In the genomic region with DNA sequence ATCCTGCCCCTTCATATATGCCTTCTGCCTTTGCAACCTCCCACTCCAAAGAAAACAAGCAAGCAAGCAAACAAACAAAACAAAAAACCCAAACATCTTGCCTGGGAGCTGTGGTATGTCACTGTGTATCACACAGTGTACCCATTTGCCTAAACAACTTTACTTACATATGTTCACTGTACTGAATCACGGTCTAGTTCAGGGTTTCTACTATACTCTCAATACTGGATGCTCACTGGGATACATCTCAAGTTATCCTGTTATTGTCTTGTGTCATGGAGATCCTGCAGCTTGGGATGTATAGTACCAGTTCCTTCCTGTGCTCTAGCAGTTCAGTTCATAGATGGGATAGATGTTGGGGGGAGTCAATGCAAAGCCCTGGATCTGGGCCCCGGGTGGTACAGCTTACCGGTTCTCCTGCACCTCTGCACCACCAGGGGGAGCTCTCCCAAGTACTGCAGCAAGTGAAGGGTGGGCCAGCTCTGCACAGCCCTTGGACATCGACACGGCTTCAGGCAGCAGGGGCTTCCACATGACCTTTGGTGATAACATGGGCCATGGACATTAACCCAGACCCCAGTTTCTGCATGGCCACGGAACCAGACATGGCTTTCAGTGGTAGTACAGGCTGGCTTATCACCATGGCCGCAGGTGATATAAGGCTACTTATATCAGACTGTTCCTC, we compare ENCODE assay signal across 8 mouse cellular contexts. TPM values are rescaled to one million over a fixed set of nuclear protein-coding genes. Genes with fewer than 3 reads are reported as not detected.
DNase-seq lines count a peak whose midpoint lies in the region; ATAC-seq and TF ChIP-seq lines count a peak whose summit lies in the region.

No protein-coding gene starts in this region.

- H3K9ac ChIP-seq in MEL (ENCODE audit: control insufficient read depth, low read depth, low read length, poor library complexity, severe bottlenecking): no peak overlapping the region
- H3K9ac ChIP-seq in lung, embryonic 14.5 days: no peak overlapping the region

- TF ChIP-seq CTCF in MEL (IDR thresholded peaks at IDR 0.05 in 2 of 3, conservative IDR thresholded peaks at IDR 0.05 in 1 of 3; ENCODE audit: control insufficient read depth in 1 of 3, insufficient read depth in 1 of 3, low read depth in 2 of 3, low read length in 3 of 3, poor library complexity in 1 of 3, severe bottlenecking in 1 of 3): peak; percentile 77 to 92 (median 78)
- TF ChIP-seq CTCF in layer of hippocampus, adult 2 months (conservative IDR thresholded peaks at IDR 0.05): peak; percentile 92
- TF ChIP-seq CTCF in lung, embryonic 14.5 days (IDR thresholded peaks at IDR 0.05; ENCODE audit: low read depth): peak; percentile 91

- no peak overlapping the region for H3K27ac ChIP-seq in MEL (ENCODE audit: control insufficient read depth, low read depth, low read length)
- H3K27ac ChIP-seq in layer of hippocampus, adult 2 months: no peak overlapping the region
- H3K27ac ChIP-seq in lung, embryonic 14.5 days (ENCODE audit: low read depth): no peak overlapping the region

- no peaks in the 10 kb centered on the region for H3K79me2 ChIP-seq in MEL (ENCODE audit: control insufficient read depth, insufficient read depth, low read length, poor library complexity)

- WGBS in lung, embryonic 14.5 days: 37% methylated on average over 7 of the region's 7 CpGs

- no peak overlapping the region for H3K4me2 ChIP-seq in lung, embryonic 14.5 days

- no peaks in the 10 kb centered on the region for H3K9me3 ChIP-seq in MEL (replicated peaks; ENCODE audit: insufficient read depth, low read length)
- H3K9me3 ChIP-seq in lung, embryonic 14.5 days (ENCODE audit: low read depth, low read length): no peaks in the 10 kb centered on the region

- TF ChIP-seq EP300 in MEL (IDR thresholded peaks at IDR 0.05; ENCODE audit: low read depth in 1 of 2, low read length in 2 of 2): no peak

- peak; percentile 78 for DNase-seq in MEL (ENCODE audit: low read depth, low spot score)
- peak; percentile 34 for DNase-seq in cerebellum, adult 8-10 months
- peak; percentile 71 for DNase-seq in forelimb bud, embryonic 11.5 days (ENCODE audit: low read depth, low spot score)
- DNase-seq in heart, postnatal 4 days: peak; percentile 90
- DNase-seq in layer of hippocampus, adult 2 months (ENCODE audit: low spot score in 2 of 2): peak; percentile 55 to 81
- DNase-seq in lung, embryonic 14.5 days: peak; percentile 86
- DNase-seq in ovary, postnatal 10 days (ENCODE audit: low spot score): peak; percentile 70
- DNase-seq in thymus, postnatal 0 days (ENCODE audit: low spot score): peak; percentile 81

- ATAC-seq in lung, embryonic 14.5 days (ENCODE audit: insufficient read depth): peak; percentile 90

- no peaks in the 10 kb centered on the region for H3K27me3 ChIP-seq in MEL (ENCODE audit: control insufficient read depth in 1 of 2, insufficient read depth in 2 of 2, low read length in 2 of 2)
- no peaks in the 10 kb centered on the region for H3K27me3 ChIP-seq in lung, embryonic 14.5 days (ENCODE audit: insufficient read depth, low read length)

- peaks cover 0 to 9% of the 10 kb centered on the region in 2 experiments; a peak in 3 of 4 replicates for H3K36me3 ChIP-seq in MEL (ENCODE audit: control insufficient read depth in 1 of 2, insufficient read depth in 2 of 2, low read length in 2 of 2)
- H3K36me3 ChIP-seq in lung, embryonic 14.5 days (ENCODE audit: insufficient read depth): 0 out of 2 replicates have a peak, but pooled peaks cover 4% of the 10 kb centered on the region

- no peaks in the 10 kb centered on the region for H3K4me1 ChIP-seq in MEL (ENCODE audit: control insufficient read depth in 1 of 2, insufficient read depth in 2 of 2, low read length in 2 of 2)
- H3K4me1 ChIP-seq in lung, embryonic 14.5 days (ENCODE audit: insufficient read depth): no peaks in the 10 kb centered on the region

- peak; percentile 58 for TF ChIP-seq RAD21 in MEL (IDR thresholded peaks at IDR 0.05; ENCODE audit: low read depth, low read length)

- TF ChIP-seq POLR2A in MEL (IDR thresholded peaks at IDR 0.05; ENCODE audit: control insufficient read depth in 1 of 2, insufficient read depth in 1 of 2, low read depth in 1 of 2, low read length in 2 of 2, poor library complexity in 1 of 2): no peak

- H3K4me3 ChIP-seq in MEL (ENCODE audit: control insufficient read depth in 1 of 2, insufficient read depth in 1 of 2, low read depth in 2 of 2, low read length in 2 of 2): no peak overlapping the region
- H3K4me3 ChIP-seq in layer of hippocampus, adult 2 months: no peak overlapping the region
- no peak overlapping the region for H3K4me3 ChIP-seq in lung, embryonic 14.5 days (ENCODE audit: low read depth, low read length)

TF ChIP-seq in MEL, 35 proteins besides CTCF, POLR2A, EP300 and RAD21:
- no peak for TF ChIP-seq ETS1 (IDR thresholded peaks at IDR 0.05; ENCODE audit: low read depth, low read length)
- TF ChIP-seq BHLHE40 (IDR thresholded peaks at IDR 0.05; ENCODE audit: borderline replicate concordance, low read depth, low read length): no peak
- no peak for TF ChIP-seq MXI1 (IDR thresholded peaks at IDR 0.05; ENCODE audit: low read depth, low read length)
- TF ChIP-seq MEF2A (IDR thresholded peaks at IDR 0.05; ENCODE audit: extremely low read depth, insufficient replicate concordance, low read depth, low read length, poor library complexity, severe bottlenecking): no peak
- no peak for TF ChIP-seq USF1 (IDR thresholded peaks at IDR 0.05; ENCODE audit: low read depth, low read length)
- TF ChIP-seq MYC (IDR thresholded peaks at IDR 0.05; ENCODE audit: low read depth, low read length): no peak
- TF ChIP-seq ZC3H11A (IDR thresholded peaks at IDR 0.05; ENCODE audit: low read depth, low read length): peak; percentile 69
- TF ChIP-seq SIN3A (IDR thresholded peaks at IDR 0.05; ENCODE audit: low read length): peak; percentile 18; the same call in 1 of the 2 replicates
- TF ChIP-seq HCFC1 (IDR thresholded peaks at IDR 0.05; ENCODE audit: low read depth, low read length): no peak
- TF ChIP-seq MAZ (IDR thresholded peaks at IDR 0.05; ENCODE audit: low read depth, low read length): 0 out of 2 replicates have a peak, but pooled peaks have one; percentile 17
- TF ChIP-seq SMC3 (IDR thresholded peaks at IDR 0.05; ENCODE audit: low read depth, low read length): peak; percentile 92

RNA-seq across cellular contexts. Expression of a gene that starts 36.7 kb away (rescaled TPM):
- 110 and 116 TPM in 2 replicates for total RNA-seq in MEL (2012; rRNA removed)
- 100 to 1,000 TPM in 1 of 2 experiments, 10 to 100 TPM in 1; 86.5 to 154 TPM for polyA plus RNA-seq in MEL (2012; ENCODE audit: insufficient read depth in 1 of 2, insufficient read length in 2 of 2, low read depth in 1 of 2, low replicate concordance in 2 of 2, missing spikeins in 1 of 2)
- total RNA-seq in heart, postnatal 4 days (2021): 10 to 100 TPM; 23.9 to 24.1 TPM
- total RNA-seq in layer of hippocampus, adult 2 months (2021): 10 to 100 TPM; 35.2 to 38.3 TPM
- 74.0 and 77.6 TPM in 2 replicates for polyA plus RNA-seq in lung, embryonic 14.5 days (2014; fragmentation: Nextera tagmentation; extraction: Ambion mirVana)
- 157 and 159 TPM in 2 replicates for polyA plus RNA-seq in thymus, postnatal 0 days (2015; fragmentation: Nextera tagmentation; extraction: Ambion mirVana)

RNA-seq across cellular contexts. Expression of a gene that starts 37.0 kb away (rescaled TPM):
- total RNA-seq in MEL (2012; rRNA removed): 4.6 and 5.5 TPM in 2 replicates
- 1 to 10 TPM in 1 of 2 experiments, not detected in 1; 4.5 TPM for polyA plus RNA-seq in MEL (2012; ENCODE audit: insufficient read depth in 1 of 2, insufficient read length in 2 of 2, low read depth in 1 of 2, low replicate concordance in 2 of 2, missing spikeins in 1 of 2)
- 10 to 100 TPM; 11.7 to 12.2 TPM for total RNA-seq in heart, postnatal 4 days (2021)
- total RNA-seq in layer of hippocampus, adult 2 months (2021): 10 to 100 TPM; 27.9 to 28.8 TPM
- polyA plus RNA-seq in lung, embryonic 14.5 days (2014; fragmentation: Nextera tagmentation; extraction: Ambion mirVana): 20.1 and 21.2 TPM in 2 replicates
- 4.1 TPM in 2 replicates for polyA plus RNA-seq in thymus, postnatal 0 days (2015; fragmentation: Nextera tagmentation; extraction: Ambion mirVana)

Comparison
In these comparisons a context has a peak if more than half of its experiments do, and no peak if none do; other contexts are left out.
1. DNase-seq: peak in every context shown above with its lines; median percentile 90 in heart, postnatal 4 days; 86 in lung, embryonic 14.5 days; 81 in thymus, postnatal 0 days; 78 in MEL; 71 in forelimb bud, embryonic 11.5 days; 70 in ovary, postnatal 10 days; 68 in layer of hippocampus, adult 2 months; 34 in cerebellum, adult 8-10 months.